Mouse (Mus musculus): ENCODE measurements around the gene Il27ra.

DNA sequence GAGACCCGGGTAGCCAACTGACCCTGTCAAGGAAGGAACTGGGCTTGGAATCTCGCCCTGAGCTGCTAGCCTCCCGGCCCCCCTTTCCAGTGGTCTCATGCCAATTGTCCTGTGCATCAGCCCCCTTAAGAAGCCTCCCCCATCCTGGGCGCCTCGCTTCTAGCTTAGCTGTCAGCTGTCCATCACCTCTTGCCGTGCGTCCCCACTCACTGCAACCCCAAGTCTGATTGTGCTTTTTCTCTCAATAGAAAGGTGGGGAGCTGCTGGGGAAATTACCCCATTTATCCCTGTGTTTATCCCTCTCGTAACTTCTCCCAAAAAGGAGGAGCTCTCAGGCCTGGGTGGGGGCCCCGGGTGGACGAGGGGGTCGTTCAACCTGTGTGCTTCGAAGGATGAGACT lies 46.4 kb downstream of the Il27ra start:
- TF ChIP-seq CTCF (IDR thresholded peaks at IDR 0.05; ENCODE audit: borderline replicate concordance, insufficient read depth, low read length) (no peak), POLR2A (IDR thresholded peaks at IDR 0.05; ENCODE audit: low read depth, low read length) (no peak)

Measured in embryonic fibroblast, embryonic 13.5 days (primary cell).